Mouse (Mus musculus) lung, embryonic 16.5 days (tissue): Measurements from ENCODE around the gene Capn8. TPM values are rescaled to one million over a fixed set of nuclear protein-coding genes. Genes with fewer than 3 reads are reported as not detected.
A peak's percentile ranks its signal among the peaks of the same experiment; 100 is the strongest.

ENCODE experiments used
- ATAC-seq: fragments of 200-750 bp; cut with Nextera tagmentation; 2 replicates; pipeline ENCODE4 v1.8.0; 2017; ENCODE audit warnings: low read depth, mild to moderate bottlenecking, moderate library complexity
- H3K27ac ChIP-seq: fragments of 300-500 bp; sonication (generic); 2 replicates; pipeline ENCODE4 v1.5.1; 2014; ENCODE audit warnings: mild to moderate bottlenecking, control low read depth, low read length
- H3K27me3 ChIP-seq: fragments of 300-500 bp; sonication (generic); 2 replicates; pipeline ENCODE4 v1.6.1; 2014; ENCODE audit warnings: low read depth, low read length, mixed read lengths; ENCODE audit not compliant: control insufficient read depth, insufficient read depth
- H3K36me3 ChIP-seq: fragments of 300-500 bp; sonication (generic); 2 replicates; pipeline ENCODE4 v1.6.1; 2014; ENCODE audit warnings: low read length; ENCODE audit not compliant: control insufficient read depth, insufficient read depth
- H3K4me1 ChIP-seq: fragments of 300-500 bp; sonication (generic); replicated peaks from 2 replicates; pipeline ENCODE4 v1.6.1; 2014; ENCODE audit warnings: low read length, mixed read lengths; ENCODE audit not compliant: control insufficient read depth, insufficient read depth
- H3K4me2 ChIP-seq: fragments of 300-500 bp; sonication (generic); 2 replicates; pipeline ENCODE4 v1.6.1; 2014; ENCODE audit warnings: low read depth, low read length, control low read depth
- H3K4me3 ChIP-seq: fragments of 300-500 bp; sonication (generic); 2 replicates; pipeline ENCODE4 v1.5.1; 2014; ENCODE audit warnings: mild to moderate bottlenecking, low read length, control low read depth
- H3K9ac ChIP-seq: fragments of 300-500 bp; sonication (generic); 2 replicates; pipeline ENCODE4 v1.6.1; 2014; ENCODE audit warnings: low read length, control low read depth
- H3K9me3 ChIP-seq: fragments of 300-500 bp; sonication (generic); 2 replicates; pipeline ENCODE4 v1.6.1; 2016; ENCODE audit warnings: low read length; ENCODE audit not compliant: control insufficient read depth
- WGBS: fragments of 180-500 bp; shearing (Covaris S2); extraction: QIAGEN DNeasy Blood & Tissue Kit; methylation state at CpG from one replicate; pipeline ENCODE4 v1.1.7; 2014; 5-methylcytosine and 5-hydroxymethylcytosine counted together
- polyA plus RNA-seq: library from polyadenylated mRNA; unstranded; fragments of >200 nt; fragmentation: Nextera tagmentation; extraction: Ambion mirVana; gene quantifications from 2 replicates; pipeline ENCODE4 v1.2.1, GENCODE M21; 2015

Capn8 gene
- polyA plus RNA-seq, 1 experiment from 2014 or later: 0.06 TPM

DNA sequence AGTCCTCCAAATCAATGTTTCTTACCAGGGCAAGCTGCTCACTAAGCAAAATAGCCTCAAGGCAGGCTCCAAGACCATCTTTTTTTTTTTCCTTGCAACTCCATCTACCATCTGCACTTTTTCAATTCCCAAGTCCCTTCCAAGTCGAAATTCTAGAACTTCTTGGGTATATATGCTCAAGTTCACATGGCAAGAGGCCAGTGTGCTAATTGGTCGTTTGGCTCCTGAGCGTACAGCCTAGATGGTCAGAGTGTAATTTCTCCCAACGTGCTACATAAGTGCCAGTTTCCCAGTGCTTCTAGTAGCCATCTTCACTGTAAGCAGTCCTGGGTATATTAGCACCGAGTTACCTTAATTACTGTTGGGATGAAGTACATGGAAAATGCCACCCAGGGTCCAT, 41.8 kb upstream of the Capn8 start:
- H3K4me2 ChIP-seq: no peak overlapping the region
- WGBS: 66% methylated on average over 5 of the region's 5 CpGs
- H3K27me3 ChIP-seq: no peaks in the 10 kb centered on the region
- no peak overlapping the region for H3K9ac ChIP-seq
- H3K4me3 ChIP-seq: no peak overlapping the region
- H3K27ac ChIP-seq: no peak overlapping the region
- H3K36me3 ChIP-seq: no peaks in the 10 kb centered on the region
- H3K4me1 ChIP-seq: peaks cover 27% of the 10 kb centered on the region
- no peak for ATAC-seq
- no peaks in the 10 kb centered on the region for H3K9me3 ChIP-seq

DNA sequence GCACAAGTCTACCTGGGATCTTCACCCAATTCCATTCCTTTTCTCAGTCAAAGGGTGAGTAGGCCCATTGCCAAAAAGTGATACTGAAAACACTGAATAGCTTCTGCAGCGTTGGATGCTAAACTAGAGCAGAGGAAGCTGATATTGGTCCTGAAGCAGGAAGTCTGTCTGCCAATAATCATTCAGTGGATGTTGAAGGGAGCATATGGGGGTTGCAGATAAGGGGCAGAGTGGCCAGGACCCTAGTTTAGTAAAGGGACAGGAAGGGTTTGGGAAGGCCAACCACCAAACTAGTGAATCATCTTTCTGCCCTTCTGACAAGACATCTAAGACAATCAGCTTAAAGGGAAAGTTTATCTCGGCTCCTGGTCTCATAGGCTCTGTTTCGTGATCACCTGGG, 41.1 kb upstream of the Capn8 start:
- ATAC-seq: no peak
- Histone ChIP-seq H3K9me3 (no peaks in the 10 kb centered on the region), H3K4me3 (no peak overlapping the region), H3K27ac (no peak overlapping the region), H3K27me3 (no peaks in the 10 kb centered on the region), H3K9ac (no peak overlapping the region), H3K4me1 (peaks cover 25% of the 10 kb centered on the region), H3K4me2 (no peak overlapping the region), H3K36me3 (no peaks in the 10 kb centered on the region)
- 84% methylated on average over 3 of the region's 3 CpGs for WGBS

DNA sequence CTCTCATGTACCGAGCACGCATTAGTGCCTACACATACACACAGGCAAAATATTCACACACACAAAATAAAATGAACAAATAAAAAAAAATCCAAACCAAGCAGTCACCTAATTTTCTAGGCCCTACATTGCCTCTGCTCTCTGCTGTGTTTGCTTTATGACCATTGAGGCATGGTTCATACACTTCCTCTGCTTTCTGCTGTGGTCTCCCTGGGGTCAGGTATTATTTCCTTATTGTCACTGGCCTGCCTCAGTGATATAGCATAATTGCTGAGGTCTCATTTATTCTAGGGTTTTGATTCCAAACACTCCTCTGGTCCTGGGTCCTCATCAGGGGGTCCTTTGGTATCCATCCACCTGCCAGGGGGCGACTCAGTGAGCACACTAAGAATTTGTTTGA, 39.2 kb upstream of the Capn8 start:
- no peak overlapping the region for H3K4me2 ChIP-seq
- WGBS: 85% methylated on average over 3 of the region's 3 CpGs
- no peaks in the 10 kb centered on the region for H3K27me3 ChIP-seq
- H3K9me3 ChIP-seq: no peaks in the 10 kb centered on the region
- peaks cover 9% of the 10 kb centered on the region; the same call in 1 of the 2 replicates for H3K4me1 ChIP-seq
- no peak overlapping the region for H3K9ac ChIP-seq
- H3K4me3 ChIP-seq: no peak overlapping the region
- no peak overlapping the region for H3K27ac ChIP-seq
- no peaks in the 10 kb centered on the region for H3K36me3 ChIP-seq
- no peak for ATAC-seq

DNA sequence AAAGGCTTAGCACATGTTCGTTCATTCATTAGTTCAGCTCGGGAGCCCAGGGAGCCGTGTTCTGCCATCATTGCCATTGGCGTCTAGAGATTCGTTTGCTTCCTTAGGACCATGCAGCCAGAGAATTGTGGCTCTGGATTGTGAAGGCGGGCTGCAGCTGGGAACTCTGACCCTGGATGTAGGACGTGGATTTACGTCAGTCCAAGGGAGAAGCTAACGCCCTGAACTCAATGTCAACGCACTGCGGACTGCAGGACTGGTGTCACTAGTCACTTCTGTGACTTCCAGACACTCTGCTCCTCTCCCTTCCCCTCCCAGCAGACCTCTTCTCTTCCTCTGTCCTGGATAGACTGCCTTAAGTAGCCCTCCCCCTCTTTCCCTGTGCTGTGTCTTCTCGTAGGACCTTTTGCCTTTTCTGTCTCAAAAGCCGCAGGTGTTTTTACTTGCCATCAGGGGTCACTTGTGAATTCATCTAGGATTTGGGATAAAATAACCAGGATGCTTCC, 37.5 kb upstream of the Capn8 start:
- no peak overlapping the region for H3K4me2 ChIP-seq
- H3K36me3 ChIP-seq: no peaks in the 10 kb centered on the region
- 44% methylated on average over 13 of the region's 13 CpGs for WGBS
- H3K4me1 ChIP-seq: peaks cover 3% of the 10 kb centered on the region; the same call in 1 of the 2 replicates
- H3K9me3 ChIP-seq: no peaks in the 10 kb centered on the region
- H3K4me3 ChIP-seq: no peak overlapping the region
- H3K9ac ChIP-seq: no peak overlapping the region
- H3K27ac ChIP-seq: no peak overlapping the region
- no peak for ATAC-seq
- H3K27me3 ChIP-seq: no peaks in the 10 kb centered on the region

DNA sequence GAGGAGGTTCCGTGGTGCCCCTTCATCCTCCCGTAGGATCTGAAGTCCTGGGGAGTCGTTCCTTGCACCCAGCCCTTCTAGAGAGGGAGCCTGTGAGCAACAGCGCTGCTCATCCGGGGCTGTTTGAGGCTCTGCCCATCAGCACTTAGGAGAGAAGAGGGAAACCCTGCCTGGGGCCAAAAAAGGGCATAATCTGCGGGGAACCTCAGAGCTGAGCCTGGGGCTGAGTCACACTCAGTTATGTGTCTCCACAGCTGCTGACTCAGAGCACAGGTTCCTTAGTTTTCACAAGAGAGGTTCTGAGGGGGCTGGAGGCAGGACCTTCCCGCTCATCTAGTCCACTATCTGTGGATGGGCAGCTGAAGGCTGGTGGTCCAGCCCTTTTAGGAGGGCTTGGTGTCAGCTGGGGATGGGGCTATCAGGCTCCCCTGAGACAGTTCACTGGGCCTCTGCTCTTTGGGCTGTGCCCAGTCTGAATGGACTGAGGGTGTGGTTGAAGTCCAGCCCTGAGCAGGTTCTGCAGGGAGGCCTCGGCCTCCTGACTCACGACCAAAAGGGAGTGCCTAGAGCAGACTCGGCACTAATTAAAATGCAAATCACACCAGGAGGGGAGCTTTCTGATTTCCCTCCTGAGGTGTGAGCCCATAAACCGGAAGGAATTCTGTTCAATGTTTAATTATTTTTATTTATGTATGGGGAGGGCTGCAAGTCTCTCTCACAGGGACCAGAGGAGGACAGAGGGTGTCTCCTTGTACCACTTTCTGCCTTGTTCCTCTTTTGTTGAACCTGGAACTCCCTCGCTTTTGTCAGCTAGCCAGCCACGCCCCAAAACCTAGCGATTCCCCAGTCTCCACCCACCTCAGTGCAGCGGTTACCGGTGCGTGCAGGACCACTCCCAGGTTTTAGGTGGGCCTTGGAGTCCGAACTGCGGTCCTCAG, 36.6 kb upstream of the Capn8 start:
- Histone ChIP-seq H3K4me2 (0 out of 2 replicates have a peak overlapping the region, but pooled peaks have one; percentile 5), H3K36me3 (no peaks in the 10 kb centered on the region), H3K9me3 (no peaks in the 10 kb centered on the region), H3K4me1 (peaks cover 3% of the 10 kb centered on the region; the same call in 1 of the 2 replicates), H3K27ac (no peak overlapping the region), H3K27me3 (no peaks in the 10 kb centered on the region), H3K9ac (no peak overlapping the region), H3K4me3 (no peak overlapping the region)
- ATAC-seq: peak; percentile 51; the same call in 1 of the 2 replicates
- 13% methylated on average over 19 of the region's 19 CpGs for WGBS

DNA sequence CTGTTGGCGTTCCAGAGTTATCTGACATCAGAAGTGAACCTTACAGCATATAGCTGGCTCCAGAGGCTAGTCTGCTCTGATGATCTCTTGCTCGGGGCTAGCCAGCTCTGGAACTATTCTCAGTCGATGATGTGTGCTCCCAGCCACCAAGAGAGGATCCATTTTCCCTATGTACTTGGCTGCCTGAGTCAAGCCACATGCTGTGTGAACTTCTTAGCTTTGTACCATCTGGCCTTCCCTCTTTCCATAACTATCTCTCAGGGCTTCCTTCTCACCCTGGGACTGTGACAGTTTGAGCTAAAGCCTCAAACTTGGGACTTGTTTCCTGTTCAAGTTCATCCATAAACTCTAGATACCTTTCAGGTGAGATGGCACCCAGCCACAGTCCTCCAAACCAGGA, 31.2 kb upstream of the Capn8 start:
- Histone ChIP-seq H3K9me3 (no peaks in the 10 kb centered on the region), H3K27me3 (no peaks in the 10 kb centered on the region), H3K27ac (no peak overlapping the region), H3K36me3 (no peaks in the 10 kb centered on the region), H3K4me3 (no peak overlapping the region), H3K4me1 (no peaks in the 10 kb centered on the region), H3K9ac (no peak overlapping the region), H3K4me2 (no peak overlapping the region)
- 58% methylated on average over 3 of the region's 3 CpGs for WGBS
- no peak for ATAC-seq

DNA sequence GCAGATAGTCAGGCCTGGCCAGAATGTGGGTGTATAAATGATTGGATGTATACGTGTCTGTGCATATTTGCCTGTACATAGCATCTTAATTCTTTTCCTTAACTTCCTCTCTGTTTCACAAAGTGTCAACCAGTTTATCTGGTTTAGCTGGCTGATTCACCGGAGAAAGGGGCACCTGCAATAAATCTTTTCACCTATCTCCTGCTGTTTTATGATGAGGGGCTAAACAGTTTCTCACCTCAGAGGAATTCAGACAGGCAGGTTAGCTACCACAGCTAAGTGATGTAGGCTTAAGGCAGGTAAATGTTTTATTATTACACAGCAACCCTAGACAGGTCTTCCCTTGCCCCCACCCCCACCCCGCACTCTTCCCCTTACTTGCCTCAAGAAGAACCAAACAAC, 29.7 kb upstream of the Capn8 start:
- no peak overlapping the region for H3K27ac ChIP-seq
- no peak for ATAC-seq
- no peak overlapping the region for H3K4me3 ChIP-seq
- H3K27me3 ChIP-seq: no peaks in the 10 kb centered on the region
- H3K36me3 ChIP-seq: no peaks in the 10 kb centered on the region
- no peak overlapping the region for H3K4me2 ChIP-seq
- H3K9ac ChIP-seq: no peak overlapping the region
- WGBS: 61% methylated on average over 3 of the region's 3 CpGs
- no peaks in the 10 kb centered on the region for H3K4me1 ChIP-seq
- H3K9me3 ChIP-seq: no peaks in the 10 kb centered on the region

DNA sequence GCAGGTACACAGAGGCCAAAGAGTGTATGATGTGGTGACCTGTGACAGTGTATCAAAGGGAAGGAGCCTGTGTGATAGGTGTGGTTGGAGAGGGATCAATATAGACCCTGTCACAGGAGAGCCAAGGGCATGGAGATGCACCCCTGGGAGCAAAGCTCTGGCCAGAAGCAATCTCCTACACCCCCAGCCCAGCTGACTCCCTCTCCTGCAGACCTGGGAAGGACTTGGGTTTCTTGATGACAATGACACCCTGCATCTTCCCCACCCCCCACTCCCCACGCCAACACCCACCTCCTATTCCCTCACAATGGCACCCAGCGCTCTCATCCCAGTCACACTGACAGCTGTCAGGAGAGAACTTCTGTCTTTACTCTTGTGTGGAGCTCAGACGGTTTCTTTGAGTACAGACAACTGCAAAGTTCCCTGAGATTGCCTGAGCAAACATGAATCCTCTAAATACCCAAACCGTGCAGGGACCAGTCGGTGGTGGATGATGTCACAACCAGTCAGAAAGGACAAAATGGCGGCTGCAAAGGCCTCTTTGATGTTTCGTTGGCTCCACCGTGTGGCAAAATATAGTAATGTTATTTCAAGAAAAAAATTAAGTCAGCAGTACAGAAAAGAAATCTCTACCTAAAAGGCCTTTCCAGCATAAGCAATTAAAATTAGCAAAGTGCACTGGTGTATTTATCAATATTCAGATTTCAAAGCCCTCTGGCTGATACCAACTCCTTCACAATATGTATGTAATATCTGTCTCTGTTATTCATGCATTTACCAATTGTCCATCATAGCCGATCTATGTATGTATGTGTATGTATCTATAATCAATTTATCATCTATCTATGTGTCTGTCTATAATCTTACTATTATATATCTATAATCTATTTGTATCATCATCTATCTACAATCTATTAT, 25.5 kb upstream of the Capn8 start:
- 20% methylated on average over 9 of the region's 9 CpGs for WGBS
- H3K9ac ChIP-seq: peak overlapping the region; percentile 60
- H3K4me2 ChIP-seq: peak overlapping the region; percentile 56
- no peaks in the 10 kb centered on the region for H3K36me3 ChIP-seq
- H3K27me3 ChIP-seq: no peaks in the 10 kb centered on the region
- H3K4me3 ChIP-seq: peak overlapping the region; percentile 33
- peak; percentile 92 for ATAC-seq
- H3K4me1 ChIP-seq: no peaks in the 10 kb centered on the region
- H3K9me3 ChIP-seq: no peaks in the 10 kb centered on the region
- no peak overlapping the region for H3K27ac ChIP-seq

DNA sequence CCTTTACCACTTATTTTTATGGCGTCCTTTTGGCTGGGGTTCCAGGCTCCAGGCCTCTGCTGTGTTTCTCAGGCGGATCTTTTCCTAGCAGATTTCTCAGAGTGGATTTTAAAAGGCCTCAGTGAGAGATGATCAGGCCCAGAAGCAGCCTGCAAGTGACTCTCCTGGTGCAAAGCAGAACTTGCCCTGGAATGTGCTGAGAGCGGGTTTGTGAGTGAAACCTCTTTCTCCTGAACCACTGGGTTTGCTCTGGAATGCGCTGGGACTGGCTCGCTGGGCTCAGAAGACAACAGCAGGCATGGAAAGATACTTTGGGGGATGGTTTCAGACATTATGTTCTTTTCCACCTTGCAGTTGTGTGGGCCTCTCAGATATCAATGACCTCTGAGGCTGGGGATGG, 22.7 kb upstream of the Capn8 start:
- Histone ChIP-seq H3K27ac (no peak overlapping the region), H3K4me2 (no peak overlapping the region), H3K36me3 (no peaks in the 10 kb centered on the region), H3K27me3 (no peaks in the 10 kb centered on the region), H3K4me1 (no peaks in the 10 kb centered on the region), H3K9ac (no peak overlapping the region), H3K4me3 (no peak overlapping the region), H3K9me3 (no peaks in the 10 kb centered on the region)
- ATAC-seq: no peak
- 55% methylated on average over 5 of the region's 5 CpGs for WGBS
